Mouse (Mus musculus): ENCODE data around the gene Ptprk. TPM values are rescaled to one million over a fixed set of nuclear protein-coding genes. Genes with fewer than 3 reads are reported as not detected.

Gene Ptprk
- polyA plus RNA-seq, 1 experiment from 2014 or later: 17.3 TPM

DNA sequence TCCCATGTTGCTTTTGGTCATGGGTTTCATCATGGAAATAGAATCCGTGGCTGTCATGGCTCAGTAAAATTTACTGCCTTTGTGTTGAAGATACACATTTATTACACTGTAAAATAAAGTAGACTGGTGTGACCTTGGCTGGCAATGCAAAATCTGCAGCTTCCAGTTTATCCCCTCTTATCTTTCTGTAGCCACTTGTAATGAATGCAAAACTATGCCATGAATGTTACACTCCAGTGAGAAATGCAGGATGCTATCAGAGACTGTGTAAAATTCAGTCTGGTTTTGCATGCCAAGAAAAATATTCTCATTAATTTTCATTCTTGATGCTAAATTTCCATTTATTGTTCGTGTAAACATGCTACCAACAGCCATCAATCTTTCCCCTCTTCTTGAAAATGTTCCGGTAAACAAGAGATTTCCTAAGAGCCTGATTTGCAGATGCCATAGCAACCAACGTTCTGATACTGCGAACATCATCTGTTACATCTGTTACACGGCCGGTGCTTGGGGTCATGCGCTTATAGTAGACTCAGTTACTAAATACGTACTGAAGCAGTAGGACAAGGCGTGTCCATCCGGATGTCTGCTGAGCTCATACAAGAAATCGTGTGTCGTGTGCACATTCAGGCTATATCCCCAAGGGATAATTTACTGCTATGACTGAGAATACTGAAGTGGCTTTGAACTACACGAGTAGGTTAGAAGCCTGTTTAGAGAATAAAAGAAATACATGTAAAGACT is 449.5 kb downstream of the Ptprk start:
- no peak overlapping the region for H3K27ac ChIP-seq (ENCODE audit: low read depth, low read length)
- ATAC-seq (ENCODE audit: low FRiP score) (no peak), DNase-seq (ENCODE audit: low spot score, missing footprints) (no peak)
- no peaks in the 10 kb centered on the region for H3K9me3 ChIP-seq (ENCODE audit: control insufficient read depth, low read length)
- 90% methylated on average over 14 of the region's 14 CpGs for WGBS
- H3K9ac ChIP-seq (ENCODE audit: low read length): no peak overlapping the region
- H3K4me3 ChIP-seq (ENCODE audit: low read depth, low read length): no peak overlapping the region
- no peak overlapping the region for H3K4me2 ChIP-seq
- no peaks in the 10 kb centered on the region for H3K4me1 ChIP-seq (ENCODE audit: control insufficient read depth, insufficient read depth, low read length)
- H3K36me3 ChIP-seq (ENCODE audit: control insufficient read depth, insufficient read depth, low read length): no peaks in the 10 kb centered on the region
- H3K27me3 ChIP-seq (ENCODE audit: control insufficient read depth, insufficient read depth, low read length): no peaks in the 10 kb centered on the region

DNA sequence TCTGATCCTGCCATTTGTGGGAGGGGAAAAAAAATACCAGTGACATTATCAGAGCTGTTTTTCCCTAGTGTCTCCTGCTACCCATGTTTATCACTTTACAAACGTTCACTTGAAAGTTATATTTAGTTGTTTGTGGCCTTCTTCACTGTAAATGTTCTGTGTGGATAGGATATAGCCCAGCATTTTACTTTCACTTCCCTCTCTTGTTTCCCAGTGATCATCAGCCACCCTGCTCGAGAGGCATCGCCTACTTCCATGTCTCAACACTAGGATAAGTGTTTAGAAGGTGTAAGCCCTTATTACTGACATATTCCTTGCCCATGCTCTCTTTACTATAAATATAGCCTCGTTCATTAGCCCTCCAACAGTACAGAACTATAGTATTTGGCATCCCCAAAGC is 466.0 kb downstream of the Ptprk start:
- DNase-seq (ENCODE audit: low spot score, missing footprints) (no peak), ATAC-seq (ENCODE audit: low FRiP score) (no peak)
- Histone ChIP-seq H3K36me3 (ENCODE audit: control insufficient read depth, insufficient read depth, low read length) (no peaks in the 10 kb centered on the region), H3K4me1 (ENCODE audit: control insufficient read depth, insufficient read depth, low read length) (no peaks in the 10 kb centered on the region), H3K4me2 (no peak overlapping the region), H3K9ac (ENCODE audit: low read length) (no peak overlapping the region), H3K27me3 (ENCODE audit: control insufficient read depth, insufficient read depth, low read length) (no peaks in the 10 kb centered on the region), H3K27ac (ENCODE audit: low read depth, low read length) (no peak overlapping the region), H3K9me3 (ENCODE audit: control insufficient read depth, low read length) (no peaks in the 10 kb centered on the region), H3K4me3 (ENCODE audit: low read depth, low read length) (no peak overlapping the region)
- 89% methylated on average over 4 of the region's 4 CpGs for WGBS

DNA sequence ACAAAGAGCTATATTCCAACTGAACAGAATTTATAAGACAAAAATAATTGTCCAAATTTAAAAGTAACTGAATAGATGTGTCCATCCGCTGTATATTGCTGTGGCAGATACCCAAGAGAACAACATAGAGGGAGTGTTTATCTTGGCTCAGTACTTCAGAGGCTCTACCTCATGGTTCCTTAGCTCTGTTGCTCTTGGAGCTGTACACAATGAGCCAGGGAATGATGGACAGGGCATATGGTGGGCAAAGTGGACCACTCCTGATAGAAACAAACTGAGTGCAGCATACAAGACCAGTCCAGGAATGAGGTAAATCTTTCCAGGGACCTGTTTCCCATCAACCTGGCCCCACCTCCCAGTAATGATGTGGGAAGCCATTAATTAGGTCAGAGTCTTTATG is 468.1 kb downstream of the Ptprk start:
- Histone ChIP-seq H3K9ac (ENCODE audit: low read length) (no peak overlapping the region), H3K4me1 (ENCODE audit: control insufficient read depth, insufficient read depth, low read length) (no peaks in the 10 kb centered on the region), H3K36me3 (ENCODE audit: control insufficient read depth, insufficient read depth, low read length) (no peaks in the 10 kb centered on the region), H3K4me3 (ENCODE audit: low read depth, low read length) (no peak overlapping the region), H3K9me3 (ENCODE audit: control insufficient read depth, low read length) (no peaks in the 10 kb centered on the region), H3K27me3 (ENCODE audit: control insufficient read depth, insufficient read depth, low read length) (no peaks in the 10 kb centered on the region), H3K27ac (ENCODE audit: low read depth, low read length) (no peak overlapping the region), H3K4me2 (no peak overlapping the region)
- no peak for ATAC-seq (ENCODE audit: low FRiP score)
- DNase-seq (ENCODE audit: low spot score, missing footprints): no peak
- 96% methylated on average over 1 of the region's 1 CpGs for WGBS

DNA sequence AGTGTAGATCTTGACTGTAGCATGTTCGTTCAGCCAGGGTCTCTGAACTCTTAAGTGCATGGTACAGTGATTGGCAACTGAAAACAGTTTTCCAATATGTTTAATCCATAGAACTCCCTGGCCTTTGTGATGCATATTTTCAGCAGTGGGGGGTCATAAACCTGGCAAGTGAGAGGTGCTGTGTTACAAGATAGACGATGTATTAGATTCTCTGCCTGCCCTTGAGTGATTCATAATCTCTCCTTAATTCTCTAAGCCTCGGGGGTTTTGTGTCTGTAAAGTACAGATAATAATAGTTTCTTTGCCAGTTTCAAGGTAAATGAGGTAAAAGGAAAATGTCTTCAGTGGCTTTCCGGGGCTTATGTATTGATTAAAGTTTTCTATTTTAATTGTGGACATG is 475.9 kb downstream of the Ptprk start:
- Histone ChIP-seq H3K4me2 (no peak overlapping the region), H3K27me3 (ENCODE audit: control insufficient read depth, insufficient read depth, low read length) (no peaks in the 10 kb centered on the region), H3K4me1 (ENCODE audit: control insufficient read depth, insufficient read depth, low read length) (peaks cover 3% of the 10 kb centered on the region; the same call in 1 of the 2 replicates), H3K9ac (ENCODE audit: low read length) (no peak overlapping the region), H3K4me3 (ENCODE audit: low read depth, low read length) (no peak overlapping the region), H3K36me3 (ENCODE audit: control insufficient read depth, insufficient read depth, low read length) (no peaks in the 10 kb centered on the region), H3K27ac (ENCODE audit: low read depth, low read length) (no peak overlapping the region), H3K9me3 (ENCODE audit: control insufficient read depth, low read length) (no peaks in the 10 kb centered on the region)
- DNase-seq (ENCODE audit: low spot score, missing footprints) (no peak), ATAC-seq (ENCODE audit: low FRiP score) (0 out of 2 replicates have a peak, but pooled peaks have one; percentile 40)
- 44% methylated on average over 4 of the region's 4 CpGs for WGBS

DNA sequence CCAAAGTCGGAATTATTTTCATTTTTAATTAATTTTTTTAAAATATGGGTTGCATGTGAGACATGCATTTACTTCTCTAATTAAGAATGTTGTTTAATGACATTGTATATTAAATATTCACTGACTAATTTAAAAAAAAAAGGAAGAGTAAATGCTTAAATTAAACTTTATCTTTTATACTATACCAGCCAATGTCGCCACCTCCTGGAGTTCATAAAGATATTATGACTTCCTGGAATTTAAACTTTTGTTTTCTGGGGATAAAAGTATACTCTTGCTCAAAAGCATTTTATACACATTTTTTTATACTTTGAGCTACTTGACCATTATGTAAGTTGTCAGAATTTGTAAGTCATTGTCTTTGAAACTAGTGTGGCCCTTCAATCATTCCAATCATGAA is 477.4 kb downstream of the Ptprk start:
- Histone ChIP-seq H3K4me2 (no peak overlapping the region), H3K9ac (ENCODE audit: low read length) (no peak overlapping the region), H3K9me3 (ENCODE audit: control insufficient read depth, low read length) (no peaks in the 10 kb centered on the region), H3K27me3 (ENCODE audit: control insufficient read depth, insufficient read depth, low read length) (no peaks in the 10 kb centered on the region), H3K36me3 (ENCODE audit: control insufficient read depth, insufficient read depth, low read length) (no peaks in the 10 kb centered on the region), H3K4me3 (ENCODE audit: low read depth, low read length) (no peak overlapping the region), H3K27ac (ENCODE audit: low read depth, low read length) (no peak overlapping the region), H3K4me1 (ENCODE audit: control insufficient read depth, insufficient read depth, low read length) (peaks cover 3% of the 10 kb centered on the region; the same call in 1 of the 2 replicates)
- 93% methylated on average over 2 of the region's 2 CpGs for WGBS
- DNase-seq (ENCODE audit: low spot score, missing footprints) (no peak), ATAC-seq (ENCODE audit: low FRiP score) (no peak)

DNA sequence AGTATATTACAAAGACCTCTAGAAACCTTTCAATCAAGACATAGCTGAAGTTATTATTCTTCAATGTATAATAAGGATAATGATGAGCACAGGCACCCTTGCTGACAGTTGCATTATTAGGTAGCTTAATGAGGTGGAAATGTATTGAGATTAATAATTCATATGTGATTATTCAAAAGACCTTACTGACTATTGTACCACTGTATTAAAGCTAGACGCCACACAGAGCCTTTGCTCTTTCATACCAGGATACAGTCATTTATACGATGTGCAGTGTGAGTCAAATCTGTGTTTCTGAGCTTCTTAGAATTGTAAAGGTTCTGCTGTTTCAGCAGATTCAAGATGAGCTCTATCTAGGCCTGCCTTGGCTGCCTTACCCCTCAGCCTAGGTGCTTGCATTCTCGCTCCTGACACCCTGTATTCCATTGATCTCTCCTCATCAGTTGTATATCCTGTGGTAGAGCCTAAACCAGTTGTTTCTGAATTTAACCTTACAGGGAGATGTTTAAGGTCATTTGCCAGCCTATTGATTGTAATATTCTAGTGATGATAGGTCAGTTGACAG is 489.6 kb downstream of the Ptprk start:
- DNase-seq (ENCODE audit: low spot score, missing footprints) (no peak), ATAC-seq (ENCODE audit: low FRiP score) (no peak)
- H3K9me3 ChIP-seq (ENCODE audit: control insufficient read depth, low read length): no peaks in the 10 kb centered on the region
- WGBS: 91% methylated on average over 3 of the region's 3 CpGs
- H3K27ac ChIP-seq (ENCODE audit: low read depth, low read length): no peak overlapping the region
- H3K36me3 ChIP-seq (ENCODE audit: control insufficient read depth, insufficient read depth, low read length): no peaks in the 10 kb centered on the region
- H3K4me1 ChIP-seq (ENCODE audit: control insufficient read depth, insufficient read depth, low read length): no peaks in the 10 kb centered on the region
- H3K27me3 ChIP-seq (ENCODE audit: control insufficient read depth, insufficient read depth, low read length): no peaks in the 10 kb centered on the region
- H3K4me2 ChIP-seq: no peak overlapping the region
- H3K9ac ChIP-seq (ENCODE audit: low read length): no peak overlapping the region
- no peak overlapping the region for H3K4me3 ChIP-seq (ENCODE audit: low read depth, low read length)

DNA sequence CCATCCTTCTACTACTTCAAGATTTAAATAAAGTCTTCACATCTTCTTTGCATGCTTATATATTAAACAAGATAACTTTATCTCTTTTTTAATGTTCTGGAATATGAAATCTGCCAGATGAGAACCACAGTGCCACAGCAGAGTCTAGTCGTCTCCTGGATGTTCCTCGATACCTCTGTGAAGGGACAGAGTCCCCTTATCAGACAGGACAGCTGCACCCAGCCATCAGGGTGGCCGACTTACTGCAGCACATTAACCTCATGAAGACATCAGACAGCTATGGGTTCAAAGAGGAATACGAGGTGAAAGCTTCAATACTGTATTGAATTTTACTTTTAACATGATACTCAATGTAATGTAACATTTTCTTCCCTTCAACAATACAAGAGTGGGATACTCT is 491.8 kb downstream of the Ptprk start:
- H3K9me3 ChIP-seq (ENCODE audit: control insufficient read depth, low read length): no peaks in the 10 kb centered on the region
- no peaks in the 10 kb centered on the region for H3K36me3 ChIP-seq (ENCODE audit: control insufficient read depth, insufficient read depth, low read length)
- DNase-seq (ENCODE audit: low spot score, missing footprints) (no peak), ATAC-seq (ENCODE audit: low FRiP score) (no peak)
- no peak overlapping the region for H3K4me2 ChIP-seq
- 84% methylated on average over 4 of the region's 4 CpGs for WGBS
- H3K27me3 ChIP-seq (ENCODE audit: control insufficient read depth, insufficient read depth, low read length): no peaks in the 10 kb centered on the region
- no peak overlapping the region for H3K27ac ChIP-seq (ENCODE audit: low read depth, low read length)
- H3K4me3 ChIP-seq (ENCODE audit: low read depth, low read length): no peak overlapping the region
- no peaks in the 10 kb centered on the region for H3K4me1 ChIP-seq (ENCODE audit: control insufficient read depth, insufficient read depth, low read length)
- H3K9ac ChIP-seq (ENCODE audit: low read length): no peak overlapping the region

DNA sequence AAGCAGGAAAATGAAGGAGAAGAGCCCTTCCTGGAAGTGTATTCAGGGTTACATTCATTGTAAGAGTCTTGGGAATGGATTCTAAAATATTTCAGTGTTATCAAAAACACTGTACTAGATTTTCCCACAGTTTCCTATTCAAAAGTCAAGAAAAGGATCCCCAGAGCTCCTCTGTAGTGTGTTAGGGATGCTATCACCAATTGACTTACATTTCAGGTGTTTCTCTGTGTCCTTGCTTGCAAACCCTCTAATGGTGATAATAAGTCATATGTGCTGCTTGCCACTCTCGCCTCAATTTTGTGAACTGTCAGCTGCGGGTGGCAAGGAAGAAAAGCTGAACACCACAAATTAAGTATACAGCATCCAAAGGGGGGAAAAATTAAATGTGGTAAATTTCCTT is 492.2 kb downstream of the Ptprk start:
- no peaks in the 10 kb centered on the region for H3K36me3 ChIP-seq (ENCODE audit: control insufficient read depth, insufficient read depth, low read length)
- H3K4me3 ChIP-seq (ENCODE audit: low read depth, low read length): no peak overlapping the region
- no peaks in the 10 kb centered on the region for H3K9me3 ChIP-seq (ENCODE audit: control insufficient read depth, low read length)
- WGBS: 92% methylated on average over 2 of the region's 2 CpGs
- H3K9ac ChIP-seq (ENCODE audit: low read length): no peak overlapping the region
- no peak overlapping the region for H3K4me2 ChIP-seq
- DNase-seq (ENCODE audit: low spot score, missing footprints): no peak
- H3K4me1 ChIP-seq (ENCODE audit: control insufficient read depth, insufficient read depth, low read length): no peaks in the 10 kb centered on the region
- no peak for ATAC-seq (ENCODE audit: low FRiP score)
- H3K27ac ChIP-seq (ENCODE audit: low read depth, low read length): no peak overlapping the region
- H3K27me3 ChIP-seq (ENCODE audit: control insufficient read depth, insufficient read depth, low read length): no peaks in the 10 kb centered on the region

DNA sequence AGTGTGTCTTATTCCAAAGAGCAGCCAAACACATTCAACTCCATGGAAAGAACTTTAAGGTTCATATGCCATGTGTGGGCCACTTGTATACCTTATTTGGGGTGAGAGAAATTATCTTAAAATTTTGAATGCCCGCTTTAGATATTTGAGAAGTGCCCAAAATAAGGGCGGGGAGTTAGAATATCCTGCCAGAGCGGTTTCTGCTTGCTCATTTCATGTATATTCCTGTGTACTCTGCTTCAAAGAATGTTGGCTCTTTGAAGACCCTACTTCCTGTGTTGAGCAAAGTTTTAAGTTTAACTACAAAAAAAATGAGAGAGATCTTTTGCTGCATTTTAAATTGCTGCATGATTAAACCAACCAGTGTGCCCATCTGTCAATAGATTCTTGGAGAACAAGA is 492.8 kb downstream of the Ptprk start:
- no peak for ATAC-seq (ENCODE audit: low FRiP score)
- 87% methylated on average over 3 of the region's 3 CpGs for WGBS
- no peak overlapping the region for H3K27ac ChIP-seq (ENCODE audit: low read depth, low read length)
- no peaks in the 10 kb centered on the region for H3K36me3 ChIP-seq (ENCODE audit: control insufficient read depth, insufficient read depth, low read length)
- H3K9ac ChIP-seq (ENCODE audit: low read length): no peak overlapping the region
- H3K27me3 ChIP-seq (ENCODE audit: control insufficient read depth, insufficient read depth, low read length): no peaks in the 10 kb centered on the region
- no peaks in the 10 kb centered on the region for H3K4me1 ChIP-seq (ENCODE audit: control insufficient read depth, insufficient read depth, low read length)
- H3K9me3 ChIP-seq (ENCODE audit: control insufficient read depth, low read length): no peaks in the 10 kb centered on the region
- DNase-seq (ENCODE audit: low spot score, missing footprints): no peak
- no peak overlapping the region for H3K4me3 ChIP-seq (ENCODE audit: low read depth, low read length)
- no peak overlapping the region for H3K4me2 ChIP-seq
